Mouse (Mus musculus): ENCODE measurements at regions not wholly inside any gene's neighbourhood (a gene's known extent, or its start where the extent isn't known, plus 50 kb on each side); places are given as distances from the start of the nearest gene placed in this dataset.

DNA sequence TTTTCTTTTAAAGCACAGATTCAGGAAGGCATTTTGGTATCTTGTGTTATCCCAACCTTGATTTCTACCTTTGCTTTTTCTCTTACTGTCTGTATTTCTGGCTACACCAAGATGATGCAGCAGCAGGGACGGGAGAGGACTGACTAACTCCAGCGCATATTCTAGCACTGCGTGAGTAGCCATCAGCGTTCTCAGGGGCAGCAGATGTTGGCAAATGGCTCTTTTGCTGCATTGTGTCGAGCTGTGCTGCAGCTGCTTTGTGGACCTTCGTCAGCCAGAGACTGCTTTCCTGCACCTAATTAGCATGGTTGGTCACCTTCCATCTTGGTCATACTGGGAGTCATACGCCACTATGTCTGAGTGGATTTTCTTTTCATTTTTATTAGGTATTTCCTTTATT lies 133.4 kb upstream of the D16Ertd472e start:
- TF ChIP-seq EP300 (IDR thresholded peaks at IDR 0.05; ENCODE audit: insufficient read depth, low read depth, low read length) (no peak), POLR2A (IDR thresholded peaks at IDR 0.05; ENCODE audit: insufficient read depth, low read depth, low read length) (no peak)

Measured in heart, adult 2 months (tissue).